Mouse (Mus musculus) ES-Bruce4 (cell line): ENCODE data around the gene Siae. TPM values are rescaled to one million over a fixed set of nuclear protein-coding genes. Genes with fewer than 3 reads are reported as not detected.
A peak's percentile ranks its signal among the peaks of the same experiment; 100 is the strongest.

Experiments
- H3K27ac ChIP-seq: 2 replicates; pipeline ENCODE4 v1.5.1; 2012; ENCODE audit warnings: low read length, inconsistent platforms; ENCODE audit not compliant: insufficient read depth
- H3K27me3 ChIP-seq: 2 replicates; pipeline ENCODE4 v1.6.1; 2012; ENCODE audit warnings: mild to moderate bottlenecking, low read length, inconsistent platforms; ENCODE audit not compliant: control insufficient read depth, poor library complexity, insufficient read depth, severe bottlenecking
- H3K36me3 ChIP-seq: 2 replicates; pipeline ENCODE4 v1.6.1; 2012; ENCODE audit warnings: inconsistent platforms, mild to moderate bottlenecking, low read length, moderate library complexity; ENCODE audit not compliant: control insufficient read depth, poor library complexity, insufficient read depth, severe bottlenecking
- H3K4me1 ChIP-seq: one replicate; pipeline ENCODE4 v1.8.1; 2011; ENCODE audit warnings: low read length; ENCODE audit not compliant: control insufficient read depth, insufficient read depth
- H3K4me3 ChIP-seq: 2 replicates; pipeline ENCODE4 v1.5.1; 2011; ENCODE audit warnings: low read depth, mild to moderate bottlenecking, low read length
- H3K9ac ChIP-seq: 2 replicates; pipeline ENCODE4 v1.6.1; 2012; ENCODE audit warnings: low read depth, mild to moderate bottlenecking, inconsistent platforms; ENCODE audit not compliant: poor library complexity, severe bottlenecking
- H3K9me3 ChIP-seq: replicated peaks from 2 replicates; pipeline ENCODE4 v1.6.1; 2012; ENCODE audit warnings: mild to moderate bottlenecking, low read length, inconsistent platforms; ENCODE audit not compliant: control insufficient read depth, poor library complexity, insufficient read depth, severe bottlenecking
- CTCF ChIP-seq: IDR thresholded peaks from one replicate; pipeline ENCODE4 v1.8.1; 2011; ENCODE audit warnings: low read depth, low read length
- EP300 ChIP-seq: IDR thresholded peaks from 2 replicates; pipeline ENCODE4 v1.6.1; 2011; ENCODE audit warnings: low read depth, low read length; ENCODE audit not compliant: insufficient read depth
- POLR2A ChIP-seq: IDR thresholded peaks from one replicate; pipeline ENCODE4 v1.8.1; 2011; ENCODE audit warnings: low read length; ENCODE audit not compliant: insufficient read depth
- polyA plus RNA-seq: library from polyadenylated mRNA; stranded (reverse); fragments of >200 nt; gene quantifications from 2 replicates; pipeline ENCODE4 v1.2.4, GENCODE M21; 2011; ENCODE audit warnings: low read depth; ENCODE audit not compliant: missing spikeins, insufficient read depth, insufficient read length

The Siae gene
- polyA plus RNA-seq, 1 experiment: 10.0 TPM

GRCm38 (mm10) chr9:37530031-37530887 is 25.2 kb upstream of the Siae start:
- no peaks in the 10 kb centered on the region for H3K36me3 ChIP-seq
- H3K27me3 ChIP-seq: no peaks in the 10 kb centered on the region
- H3K27ac ChIP-seq: no peak overlapping the region
- H3K9me3 ChIP-seq: no peaks in the 10 kb centered on the region
- TF ChIP-seq POLR2A (no peak), CTCF (no peak), EP300 (no peak)
- peaks cover 2% of the 10 kb centered on the region for H3K4me1 ChIP-seq
- 0 out of 2 replicates have a peak overlapping the region, but pooled peaks have one; percentile 39 for H3K9ac ChIP-seq
- peak overlapping the region; percentile 54 for H3K4me3 ChIP-seq

- H3K9me3 ChIP-seq: no peaks in the 10 kb centered on the region
- H3K27ac ChIP-seq: no peak overlapping the region
- peak overlapping the region; percentile 39 for H3K9ac ChIP-seq
- TF ChIP-seq EP300 (0 out of 2 replicates have a peak, but pooled peaks have one; percentile 15), CTCF (no peak)
- H3K4me3 ChIP-seq: peak overlapping the region; percentile 54
- H3K27me3 ChIP-seq: no peaks in the 10 kb centered on the region
- H3K36me3 ChIP-seq: no peaks in the 10 kb centered on the region
- peaks cover 2% of the 10 kb centered on the region for H3K4me1 ChIP-seq
Observed at GRCm38 (mm10) chr9:37530888-37531705, 24.4 kb upstream of the Siae start.

GRCm38 (mm10) chr9:37536851-37537250 is 18.6 kb upstream of the Siae start:
- no peak overlapping the region for H3K4me3 ChIP-seq

GRCm38 (mm10) chr9:37537658-37538250 is 17.7 kb upstream of the Siae start:
- H3K4me1 ChIP-seq: peaks cover 5% of the 10 kb centered on the region
- H3K27ac ChIP-seq: no peak overlapping the region
- no peak overlapping the region for H3K4me3 ChIP-seq
- TF ChIP-seq CTCF (no peak), EP300 (no peak), POLR2A (no peak)
- no peaks in the 10 kb centered on the region for H3K36me3 ChIP-seq
- no peaks in the 10 kb centered on the region for H3K27me3 ChIP-seq
- no peaks in the 10 kb centered on the region for H3K9me3 ChIP-seq
- no peak overlapping the region for H3K9ac ChIP-seq

More at GRCm38 (mm10) chr9:37536851-37537250, 18.6 kb upstream of the Siae start:
- Histone ChIP-seq H3K9me3 (no peaks in the 10 kb centered on the region), H3K27me3 (no peaks in the 10 kb centered on the region), H3K9ac (no peak overlapping the region), H3K27ac (no peak overlapping the region), H3K36me3 (no peaks in the 10 kb centered on the region), H3K4me1 (no peaks in the 10 kb centered on the region)
- no peak for TF ChIP-seq POLR2A
- TF ChIP-seq CTCF: no peak
- TF ChIP-seq EP300: no peak

GRCm38 (mm10) chr9:37539170-37540025 is 16.1 kb upstream of the Siae start, which contains the start of gene Vsig2:
Gene Vsig2 (plus strand): TSS chr9:37539255.
- H3K9me3 ChIP-seq: no peaks in the 10 kb centered on the region
- no peaks in the 10 kb centered on the region for H3K27me3 ChIP-seq
- no peak for TF ChIP-seq CTCF
- TF ChIP-seq POLR2A: no peak
- no peak for TF ChIP-seq EP300
- H3K9ac ChIP-seq: peak within 1 kb of the TSS; percentile 2; the same call in 1 of the 2 replicates
- peak within 1 kb of the TSS; percentile 18 for H3K4me3 ChIP-seq
- H3K27ac ChIP-seq: no peak within 1 kb of the TSS
- H3K4me1 ChIP-seq: peaks cover 8% of the 10 kb centered on the region
- H3K36me3 ChIP-seq: no peaks in the 10 kb centered on the region
